Mouse (Mus musculus) hematopoietic stem cell, adult 5-6 weeks (primary cell): ENCODE results near the gene Klhl29. TPM values are rescaled to one million over a fixed set of nuclear protein-coding genes. Genes with fewer than 3 reads are reported as not detected.

ENCODE experiments used
- ATAC-seq, 2 experiments: fragments of 125-278 bp in 1 of 2; replicated peaks in 1 of 2; 2 replicates each; pipeline ENCODE4 v1.8.0; 2016 to 2017; ENCODE audit warnings: inconsistent platforms in 2 of 2, mild to moderate bottlenecking in 2 of 2, moderate number of reproducible peaks in 2 of 2, low read depth in 1 of 2, moderate TSS enrichment in 1 of 2; ENCODE audit not compliant: low FRiP score in 2 of 2, poor library complexity in 2 of 2, severe bottlenecking in 2 of 2, insufficient read depth in 1 of 2, low TSS enrichment in 1 of 2
- total RNA-seq: library from RNA; stranded (forward); fragments of 172-1452, 232-1000 nt; gene quantifications from 2 replicates; pipeline ENCODE4 v1.2.3, GENCODE M21; 2017

Klhl29 gene
- total RNA-seq, 1 experiment from 2014 or later: not detected

DNA sequence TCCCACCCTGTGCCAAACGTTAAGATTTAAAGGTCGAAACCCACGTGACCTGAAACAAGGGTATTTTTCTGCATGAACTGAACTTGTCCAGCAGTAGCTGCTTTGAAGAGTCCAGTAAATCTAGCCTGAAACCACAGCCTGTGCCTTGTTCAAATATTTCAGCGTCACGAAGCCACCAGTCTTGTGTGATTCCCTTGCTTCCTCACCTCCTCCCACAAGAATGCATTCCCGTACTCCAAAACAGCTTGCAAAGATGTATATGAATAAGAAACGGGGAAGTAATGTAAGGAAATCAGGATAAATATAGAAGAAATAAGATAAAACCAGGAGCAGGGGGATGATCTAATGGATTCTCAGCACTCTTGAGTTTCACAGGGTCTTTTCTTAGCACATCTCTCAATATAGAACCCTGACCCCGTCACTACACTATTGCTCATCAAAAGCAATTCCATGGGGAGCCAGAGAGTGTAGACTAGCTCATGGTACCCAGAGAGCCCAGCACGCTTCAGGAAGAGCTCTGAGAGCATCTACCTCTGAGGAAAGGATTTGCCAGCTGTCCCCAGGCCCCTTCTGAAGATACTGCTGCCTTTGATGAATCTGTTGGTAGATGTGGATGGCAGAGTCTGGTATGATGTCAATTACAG lies 52.9 kb downstream of the Klhl29 start:
- ATAC-seq: no peak

DNA sequence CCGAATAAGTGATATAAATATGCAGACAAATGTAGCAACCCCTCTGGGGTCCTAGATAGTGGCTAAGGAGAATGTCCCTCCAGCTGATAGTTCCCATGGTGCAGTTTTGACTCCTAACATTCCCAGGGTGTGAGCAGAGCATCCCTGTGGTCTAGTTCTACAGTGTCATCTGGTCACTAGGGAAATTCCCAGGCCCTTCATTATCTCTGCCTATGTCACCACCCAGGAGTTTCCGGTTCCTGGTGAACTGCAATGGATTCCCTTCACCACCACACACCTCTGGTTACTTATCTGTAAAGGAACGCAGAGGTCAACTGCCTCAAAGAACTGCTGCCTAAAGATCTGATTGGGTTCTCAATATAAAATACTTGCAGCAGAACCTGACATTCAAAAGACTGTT lies 54.5 kb downstream of the Klhl29 start:
- no peak for ATAC-seq

DNA sequence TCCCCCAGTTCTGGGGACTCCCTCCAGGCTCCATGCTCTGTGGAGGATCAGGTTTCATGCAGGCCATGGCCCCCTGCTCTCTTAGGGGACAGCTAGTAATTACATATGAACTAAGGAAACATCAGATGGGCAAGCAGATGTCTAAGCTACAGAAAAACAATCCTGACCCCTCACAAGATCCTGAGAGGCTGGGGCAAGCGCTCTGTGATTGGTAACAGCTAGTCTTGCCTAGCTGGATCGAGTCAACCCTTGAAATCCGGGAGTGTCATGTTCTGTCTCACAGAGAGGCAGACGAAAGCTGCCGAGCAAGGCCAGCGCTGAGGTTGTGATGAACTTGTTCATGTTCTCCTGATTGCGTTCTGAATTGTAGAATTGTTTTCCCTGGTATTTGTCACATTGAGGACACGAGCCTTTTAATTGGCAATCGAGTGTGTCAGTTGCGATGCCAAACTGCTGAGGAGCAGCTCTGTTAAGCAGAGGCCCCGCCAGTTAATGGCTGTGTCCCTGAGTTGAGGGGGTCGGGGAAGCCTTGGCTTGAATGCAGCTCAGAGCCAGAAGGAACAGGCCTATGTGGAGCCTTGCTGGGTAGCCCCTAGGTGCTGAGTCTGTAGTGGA lies 56.0 kb downstream of the Klhl29 start:
- no peak for ATAC-seq

DNA sequence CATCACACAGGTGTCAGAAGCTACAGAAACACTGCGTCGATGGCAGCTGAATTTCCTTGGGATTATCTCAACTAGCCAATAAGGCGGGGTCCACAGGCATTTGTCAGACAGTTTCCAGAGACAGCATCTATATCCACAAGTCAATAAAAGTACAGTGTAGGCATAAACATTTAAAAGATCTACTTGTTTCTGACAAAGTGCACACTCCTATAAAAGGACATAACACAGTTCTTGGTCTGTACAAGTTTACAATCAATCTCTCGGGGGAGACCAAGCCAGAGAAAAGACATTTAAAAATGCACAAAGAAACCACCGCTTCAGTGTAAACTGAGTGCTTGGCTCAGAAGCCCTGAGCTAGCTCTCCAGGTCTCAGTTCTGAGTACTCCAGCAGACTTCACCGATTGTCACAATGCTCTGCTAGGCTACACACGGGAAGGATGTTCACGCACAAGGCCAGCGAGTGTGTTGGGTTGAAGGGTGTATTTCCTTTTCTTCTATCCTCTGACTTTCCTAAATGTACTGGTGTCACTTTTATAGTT lies 59.4 kb downstream of the Klhl29 start:
- ATAC-seq: no peak

DNA sequence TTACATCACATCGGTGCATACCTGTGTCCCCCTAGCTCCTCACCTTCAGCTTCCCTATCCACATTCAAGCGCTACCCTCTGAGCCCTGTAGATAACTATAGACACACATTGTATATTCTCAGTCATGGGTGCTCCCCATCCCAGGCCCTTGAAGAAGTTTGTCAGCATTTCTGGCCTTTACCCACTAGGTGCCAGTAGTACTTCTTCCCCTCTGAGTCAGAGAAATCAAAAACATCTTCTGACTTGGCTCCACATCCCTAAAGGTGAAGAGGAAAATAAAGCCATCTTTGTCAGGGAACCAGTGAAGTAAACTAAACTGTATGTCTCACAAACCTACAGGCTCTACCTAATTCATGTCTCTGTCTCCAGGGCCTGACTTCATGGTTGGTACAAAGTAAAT lies 67.6 kb downstream of the Klhl29 start:
- no peak for ATAC-seq

DNA sequence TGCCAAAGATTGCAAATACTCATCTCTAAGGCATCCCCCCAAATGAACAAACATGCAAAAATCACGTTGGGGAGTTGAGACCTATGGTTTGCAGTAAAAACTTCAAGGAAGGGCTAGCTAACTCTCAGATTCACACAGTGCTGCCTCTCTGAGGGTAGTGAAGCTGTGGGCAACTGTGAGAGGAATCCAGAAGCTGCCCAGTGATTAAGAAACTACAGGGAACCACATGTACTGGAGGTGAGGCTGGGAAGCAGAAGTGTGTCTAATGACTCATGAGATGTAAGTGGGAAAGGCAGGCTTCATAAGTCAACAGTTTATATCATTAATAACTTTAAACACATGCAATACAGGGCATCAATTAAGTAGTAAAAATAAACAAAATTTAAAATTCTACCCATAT lies 70.0 kb downstream of the Klhl29 start:
- no peak for ATAC-seq

DNA sequence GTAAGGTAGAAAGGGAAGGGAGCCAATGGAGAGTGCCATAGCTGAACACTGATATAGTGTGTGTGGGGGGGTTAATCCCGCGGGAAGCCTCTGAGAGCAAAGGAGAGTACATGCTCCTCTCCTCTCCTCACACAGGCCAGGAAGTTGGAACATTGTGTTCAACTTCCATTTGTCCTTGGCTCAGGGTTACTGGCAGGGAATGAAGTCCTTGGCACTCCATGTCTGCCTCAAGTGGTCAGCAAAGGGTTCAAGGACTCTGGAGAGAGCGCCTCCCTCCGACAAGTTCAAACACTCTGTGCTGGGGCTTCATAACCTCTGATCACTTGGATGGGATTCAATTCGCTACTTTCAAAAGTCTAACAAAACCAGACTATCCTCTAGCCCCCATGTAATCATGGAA lies 71.6 kb downstream of the Klhl29 start:
- ATAC-seq: no peak

DNA sequence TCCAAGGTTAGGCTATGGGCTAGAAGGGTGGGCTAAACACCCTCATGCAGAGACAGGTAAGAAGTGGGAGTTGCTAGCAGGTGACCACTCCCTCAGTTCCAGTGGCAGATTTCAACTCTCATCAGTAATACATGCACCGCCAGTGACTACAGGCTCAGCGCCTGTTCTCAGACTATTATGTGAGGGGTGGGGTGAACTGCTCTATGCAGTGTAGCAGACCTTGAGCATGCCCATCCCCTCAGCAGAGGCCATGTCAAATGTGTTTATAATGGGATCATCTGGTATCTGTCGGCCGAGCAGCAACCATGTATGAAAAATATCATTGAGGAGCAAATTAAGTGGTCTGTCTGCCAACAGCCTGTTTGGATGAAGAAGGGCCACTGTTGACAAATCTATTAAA lies 72.4 kb downstream of the Klhl29 start:
- ATAC-seq: no peak

DNA sequence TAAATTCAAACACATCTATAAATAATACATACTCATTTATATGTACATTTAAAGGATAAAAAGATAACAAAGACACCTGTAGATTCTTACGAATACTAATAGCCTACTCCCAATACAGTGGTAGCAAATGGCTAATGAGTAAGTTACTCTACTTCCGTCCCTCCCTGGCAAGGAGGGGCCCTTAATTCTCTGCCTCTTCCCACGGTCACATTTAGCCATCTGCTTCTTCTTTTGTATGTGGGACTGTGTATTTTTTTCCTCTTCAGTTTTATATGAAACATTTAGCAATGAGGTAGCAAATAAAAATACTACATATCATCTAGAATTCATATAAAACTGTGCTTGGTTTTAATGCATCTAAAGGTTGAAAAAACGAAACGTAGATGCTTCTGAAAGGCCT lies 73.6 kb downstream of the Klhl29 start:
- ATAC-seq: no peak

DNA sequence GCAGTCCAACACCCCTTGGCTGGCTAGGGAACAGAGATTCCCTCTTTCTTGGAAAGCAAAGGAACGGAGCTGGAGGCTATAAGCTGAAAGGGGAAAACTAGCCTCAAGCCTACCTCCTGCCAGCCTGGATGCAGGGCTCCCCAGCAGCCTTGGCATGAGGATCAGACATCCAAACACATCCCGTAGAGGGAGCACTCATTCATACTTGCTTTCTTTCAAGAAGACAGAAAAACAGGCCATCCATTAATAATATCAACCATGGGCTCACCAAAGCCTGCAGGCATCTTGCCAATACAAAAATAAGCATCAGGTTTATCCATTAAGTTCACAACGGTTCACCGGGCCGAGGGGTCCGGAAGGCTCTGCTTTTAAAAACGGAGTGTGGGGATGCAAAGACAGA lies 79.1 kb downstream of the Klhl29 start:
- no peak for ATAC-seq

DNA sequence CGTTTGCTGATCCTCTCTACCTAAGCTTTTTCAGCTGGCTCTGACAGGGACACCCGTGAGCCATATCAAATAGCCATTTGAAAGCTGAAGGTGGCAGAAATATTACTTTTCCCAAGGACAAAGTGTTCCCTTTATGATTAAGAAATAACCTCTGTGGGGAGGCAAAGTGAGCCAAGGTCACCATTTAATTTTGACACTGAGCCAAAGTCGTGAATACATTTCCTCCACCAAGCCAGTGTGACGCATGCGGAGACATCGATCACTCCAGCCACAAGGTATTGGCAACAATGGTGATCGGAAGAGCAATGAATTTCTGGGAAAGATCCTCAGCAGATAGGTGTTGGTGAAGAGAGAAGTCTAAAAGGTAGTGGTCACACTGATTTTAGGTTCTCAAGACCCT lies 83.2 kb downstream of the Klhl29 start:
- no peak for ATAC-seq

DNA sequence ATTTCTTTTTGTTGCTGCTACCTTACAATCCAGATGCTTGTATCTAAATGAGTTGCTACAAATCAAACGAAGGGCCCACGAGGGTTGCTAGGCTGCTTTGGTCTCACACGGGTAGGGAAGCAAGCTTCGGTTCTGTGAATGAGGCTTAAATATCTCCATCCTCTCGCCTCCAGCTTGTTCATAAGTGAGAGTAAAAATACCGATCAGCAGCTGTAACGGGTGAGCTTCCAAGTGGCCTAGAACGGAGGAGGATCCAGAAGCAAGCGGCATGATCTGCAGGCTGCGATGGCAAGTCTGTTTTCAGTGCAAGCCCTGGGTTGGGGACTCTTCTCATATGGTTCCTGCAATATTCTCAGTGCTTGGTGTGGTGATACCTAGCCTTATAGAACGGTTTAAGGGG lies 89.9 kb downstream of the Klhl29 start:
- ATAC-seq: no peak

DNA sequence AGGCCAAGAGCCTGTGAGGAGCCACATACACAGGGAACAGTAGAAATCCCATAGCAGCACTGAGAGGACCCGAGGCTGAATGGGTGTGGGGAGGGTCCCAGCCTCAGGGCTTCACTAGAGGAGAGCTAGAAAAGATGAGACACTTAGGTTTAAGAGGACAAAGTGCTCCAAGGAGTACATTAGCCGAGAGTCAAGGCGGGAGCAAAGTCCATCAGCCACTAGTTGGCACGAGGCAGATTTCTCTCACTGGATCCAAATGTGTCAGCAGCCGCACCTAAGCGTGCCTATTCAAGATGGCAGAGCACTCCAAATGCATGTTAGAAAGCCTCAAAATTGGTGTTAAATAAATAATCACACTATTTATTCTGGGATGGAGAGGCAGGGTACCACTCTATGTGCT lies 90.5 kb downstream of the Klhl29 start:
- no peak for ATAC-seq

DNA sequence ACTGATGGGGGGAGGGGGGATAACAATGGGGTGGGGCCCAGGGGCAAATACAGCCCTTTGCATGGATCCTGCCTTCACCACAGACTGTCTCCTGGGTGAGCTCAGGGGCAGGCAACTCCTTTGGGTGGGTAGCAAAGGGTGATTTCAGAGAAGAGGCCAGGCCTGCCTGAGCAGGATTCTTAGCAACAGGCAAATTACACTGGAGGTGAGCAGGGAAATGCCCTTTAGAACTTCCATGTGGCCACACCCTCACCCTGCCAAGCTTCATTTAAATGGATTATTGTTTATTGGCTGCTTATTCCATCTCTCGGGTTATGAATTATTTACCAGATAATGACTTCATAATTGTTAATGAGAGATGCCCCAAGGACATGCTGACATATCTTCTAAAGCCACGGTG lies 91.8 kb downstream of the Klhl29 start:
- no peak for ATAC-seq

DNA sequence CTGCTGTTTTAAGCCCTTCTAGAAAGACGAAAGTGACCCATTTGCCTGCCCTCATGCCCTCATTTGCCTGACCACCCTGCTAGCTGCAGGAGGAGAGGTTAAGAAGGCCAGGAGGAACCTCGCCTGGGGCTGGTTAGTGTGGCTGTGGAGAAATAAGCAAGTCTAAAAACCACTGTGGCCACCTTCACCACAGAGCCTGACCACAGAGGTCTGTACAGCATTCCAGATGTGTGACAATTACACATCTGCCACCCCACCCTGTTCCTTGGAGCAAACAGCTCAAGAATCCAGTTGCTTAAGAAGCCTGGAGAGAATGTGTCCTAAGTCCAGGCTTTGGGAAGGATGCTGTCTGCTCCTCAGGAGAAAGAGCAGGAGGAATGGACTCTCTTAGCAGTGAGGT lies 92.9 kb downstream of the Klhl29 start:
- ATAC-seq: 0 out of 4 replicates have a peak, but pooled peaks of 1 of the 2 experiments have one; percentile 5

DNA sequence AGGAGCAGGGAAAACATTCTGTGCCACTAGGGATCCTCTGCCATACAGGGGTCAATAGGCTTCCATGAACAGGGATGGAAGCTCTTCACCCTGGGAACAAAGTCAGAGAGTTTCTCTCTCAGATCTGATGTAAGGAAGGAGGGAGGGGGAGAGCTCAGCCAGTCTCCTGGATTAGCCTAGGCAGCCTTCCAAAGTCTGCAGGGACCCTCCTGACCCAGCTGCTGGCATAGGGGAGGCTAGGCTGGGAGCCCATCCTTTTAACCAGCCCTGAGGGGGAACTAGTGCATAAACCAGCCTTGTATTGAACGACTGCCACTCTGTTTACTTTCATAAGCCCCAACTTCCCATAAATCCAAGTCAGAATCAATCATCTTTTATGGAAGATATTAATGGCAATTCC lies 95.6 kb downstream of the Klhl29 start:
- ATAC-seq: no peak

DNA sequence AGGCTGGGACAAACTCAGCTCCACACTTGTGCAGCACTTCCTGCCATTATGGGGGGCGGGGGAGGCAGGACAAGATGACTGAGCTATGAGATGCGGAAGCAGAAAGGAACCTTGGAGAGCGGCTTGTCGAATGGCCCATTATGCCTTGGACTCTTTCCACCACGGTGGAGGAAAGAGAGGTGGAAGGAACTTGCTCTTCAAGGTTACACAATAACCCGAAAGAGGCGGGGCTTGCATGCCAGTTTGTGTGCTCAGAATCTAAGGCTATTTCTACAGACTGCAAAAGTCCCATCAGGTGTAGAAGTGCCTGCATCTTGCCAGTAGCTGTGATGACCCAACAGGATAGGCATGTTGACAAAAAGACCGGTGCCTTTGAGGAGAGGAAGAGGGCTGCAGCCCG lies 98.5 kb downstream of the Klhl29 start:
- peak; percentile 95 to 96 for ATAC-seq

DNA sequence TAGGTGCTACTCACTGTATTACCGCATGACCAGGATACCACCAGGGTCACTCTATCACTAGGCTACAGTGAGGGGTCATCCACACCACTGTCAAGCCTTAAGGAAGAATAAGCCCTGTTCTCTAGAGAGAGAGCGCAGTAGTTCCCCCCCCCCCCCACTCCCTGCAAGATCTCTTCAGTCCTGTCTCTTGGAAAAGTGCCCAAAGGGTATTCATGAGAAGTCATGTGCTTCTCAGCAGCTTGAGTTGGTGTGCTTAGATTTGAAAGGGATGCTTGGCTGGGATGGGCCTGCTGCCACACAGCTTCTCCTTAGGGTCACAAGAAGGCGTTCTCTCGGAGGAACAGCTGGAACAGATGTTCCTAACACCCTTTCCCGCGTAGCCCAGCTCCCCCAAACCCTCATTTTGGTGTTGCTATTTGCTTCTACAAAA lies 100.0 kb downstream of the Klhl29 start:
- no peak for ATAC-seq

DNA sequence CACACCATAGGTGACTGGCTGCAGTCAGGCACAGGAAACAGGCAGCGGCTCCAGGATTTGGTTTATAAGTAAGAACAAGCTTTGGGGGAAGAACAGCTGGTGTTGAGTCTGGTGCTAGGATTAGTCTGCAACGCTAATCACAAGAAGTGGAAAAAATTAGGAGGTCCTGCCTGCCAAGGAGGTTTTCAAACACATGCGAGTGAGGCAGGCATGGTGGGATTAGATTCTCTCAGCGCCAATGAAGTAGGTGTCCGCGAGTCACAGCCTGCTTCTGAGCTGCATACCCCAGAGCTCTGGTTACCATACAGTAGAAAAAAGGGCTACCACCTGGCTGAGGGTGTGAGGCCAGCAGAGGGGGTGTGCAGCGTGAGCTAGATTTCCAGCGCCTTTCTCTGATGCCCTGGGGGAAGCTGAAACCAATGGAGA lies 101.0 kb downstream of the Klhl29 start:
- ATAC-seq: no peak
